Mouse (Mus musculus) C2C12 (cell line): ENCODE data around the gene Gm8369.

Experiments used
- CTCF ChIP-seq: IDR thresholded peaks from one replicate; pipeline ENCODE4 v1.5.1; 2011; ENCODE audit not compliant: control insufficient read depth, insufficient read depth, insufficient read length
- MAX ChIP-seq: IDR thresholded peaks from one replicate; pipeline ENCODE4 v1.6.1; 2011; ENCODE audit warnings: mild to moderate bottlenecking, control low read depth
- USF1 ChIP-seq: IDR thresholded peaks from one replicate; pipeline ENCODE4 v1.6.1; 2011; ENCODE audit warnings: low read depth, mild to moderate bottlenecking, control low read depth, moderate library complexity

GRCm38 (mm10) chr19:11500796-11501195 lies 15.1 kb downstream of the Gm8369 start:
- no peak for TF ChIP-seq CTCF
- no peak for TF ChIP-seq MAX
- no peak for TF ChIP-seq USF1
